Mouse (Mus musculus) lung, postnatal 0 days (tissue): ENCODE data around the gene Gm21972.

Experiments
- CTCF ChIP-seq: IDR thresholded peaks from 2 replicates; pipeline ENCODE4 v1.5.1; 2016; ENCODE audit warnings: antibody characterized with exemption, mild to moderate bottlenecking
- EP300 ChIP-seq: IDR thresholded peaks from 2 replicates; pipeline ENCODE4 v1.6.1; 2016; ENCODE audit warnings: antibody characterized with exemption, mild to moderate bottlenecking, control low read depth

DNA sequence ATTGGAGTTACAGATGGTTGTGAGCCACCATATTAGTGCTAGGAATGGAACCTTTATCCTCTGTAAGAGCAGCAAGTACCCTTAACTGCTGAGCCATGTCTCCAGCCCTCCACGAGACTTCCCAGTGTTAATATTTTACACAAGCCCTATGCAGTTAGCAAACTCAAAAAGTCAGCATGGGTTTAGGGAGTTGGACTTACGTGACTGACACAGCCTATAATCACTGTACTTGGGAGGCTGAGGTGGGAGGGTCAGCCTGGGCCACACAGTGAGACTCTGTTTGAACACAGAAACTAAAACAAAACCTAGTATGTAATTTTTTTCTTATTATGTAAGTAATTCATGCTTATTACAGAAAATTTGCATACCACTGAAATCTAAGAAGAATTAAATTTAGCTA, 54.8 kb downstream of the Gm21972 start:
- TF ChIP-seq CTCF, result no peak
- no peak for TF ChIP-seq EP300
